Mouse (Mus musculus) forebrain, embryonic 15.5 days (tissue): ENCODE measurements around the gene Thumpd3. TPM values are rescaled to one million over a fixed set of nuclear protein-coding genes. Genes with fewer than 3 reads are reported as not detected.

ENCODE experiments used
- ATAC-seq: fragments of 200-750 bp; cut with Nextera tagmentation; replicated peaks from 2 replicates; pipeline ENCODE4 v1.8.0; 2017; ENCODE audit warnings: mild to moderate bottlenecking, moderate TSS enrichment, moderate library complexity
- H3K27ac ChIP-seq: fragments of 300-500 bp; sonication (generic); replicated peaks from 2 replicates; pipeline ENCODE4 v1.5.1; 2015; ENCODE audit warnings: mild to moderate bottlenecking, inconsistent platforms
- H3K27me3 ChIP-seq: fragments of 300-500 bp; sonication (generic); 2 replicates; pipeline ENCODE4 v1.6.1; 2015; ENCODE audit warnings: inconsistent platforms
- H3K36me3 ChIP-seq: fragments of 300-500 bp; sonication (generic); 2 replicates; pipeline ENCODE4 v1.6.1; 2015; ENCODE audit warnings: mild to moderate bottlenecking, inconsistent platforms
- H3K4me1 ChIP-seq: fragments of 300-500 bp; sonication (generic); 2 replicates; pipeline ENCODE4 v1.6.1; 2015; ENCODE audit warnings: inconsistent platforms
- H3K4me2 ChIP-seq: fragments of 300-500 bp; sonication (generic); replicated peaks from 2 replicates; pipeline ENCODE4 v1.6.1; 2015; ENCODE audit warnings: mild to moderate bottlenecking, inconsistent platforms
- H3K4me3 ChIP-seq: fragments of 300-500 bp; sonication (generic); 2 replicates; pipeline ENCODE4 v1.5.1; 2015; ENCODE audit warnings: mild to moderate bottlenecking, inconsistent platforms
- H3K9ac ChIP-seq: fragments of 300-500 bp; sonication (generic); replicated peaks from 2 replicates; pipeline ENCODE4 v1.6.1; 2015; ENCODE audit warnings: mild to moderate bottlenecking, inconsistent platforms
- H3K9me3 ChIP-seq: fragments of 300-500 bp; sonication (generic); 2 replicates; pipeline ENCODE4 v1.6.1; 2016; ENCODE audit warnings: inconsistent platforms
- WGBS: fragments of 180-500 bp; shearing (Covaris S2); methylation state at CpG from one replicate; pipeline ENCODE4 v1.1.7; 2015; ENCODE audit warnings: mixed read lengths; 5-methylcytosine and 5-hydroxymethylcytosine counted together
- polyA plus RNA-seq: library from polyadenylated mRNA; unstranded; fragments of >200 nt; fragmentation: Nextera tagmentation; extraction: Ambion mirVana; gene quantifications from 2 replicates; pipeline ENCODE4 v1.2.1, GENCODE M21; 2015

Thumpd3 gene
- polyA plus RNA-seq, 1 experiment from 2014 or later = 60.7 TPM

GRCm38 (mm10) chr6:113024866-113025265 lies 21.2 kb upstream of the Thumpd3 start:
- Histone ChIP-seq H3K9ac (no peak overlapping the region), H3K27me3 (no peaks in the 10 kb centered on the region), H3K4me2 (no peak overlapping the region), H3K4me1 (0 out of 2 replicates have a peak, but pooled peaks cover 6% of the 10 kb centered on the region), H3K36me3 (no peaks in the 10 kb centered on the region), H3K9me3 (no peaks in the 10 kb centered on the region), H3K27ac (no peak overlapping the region), H3K4me3 (no peak overlapping the region)
- ATAC-seq = no peak
- 13% methylated on average over 8 of the region's 8 CpGs for WGBS

- Histone ChIP-seq H3K27ac (no peak overlapping the region), H3K4me3 (no peak overlapping the region), H3K4me1 (0 out of 2 replicates have a peak, but pooled peaks cover 6% of the 10 kb centered on the region), H3K9me3 (no peaks in the 10 kb centered on the region), H3K36me3 (no peaks in the 10 kb centered on the region), H3K4me2 (no peak overlapping the region), H3K27me3 (no peaks in the 10 kb centered on the region), H3K9ac (no peak overlapping the region)
- 41% methylated on average over 5 of the region's 5 CpGs for WGBS
- ATAC-seq = no peak
These were observed 20.3 kb upstream of the Thumpd3 start for GRCm38 (mm10) chr6:113025774-113026173.

- Histone ChIP-seq H3K9me3 (no peaks in the 10 kb centered on the region), H3K36me3 (no peaks in the 10 kb centered on the region)
- ATAC-seq = no peak
These were observed 18.6 kb upstream of the Thumpd3 start for GRCm38 (mm10) chr6:113027446-113027845.

GRCm38 (mm10) chr6:113029006-113029405 lies 17.0 kb upstream of the Thumpd3 start:
- WGBS = 92% methylated on average over 3 of the region's 3 CpGs
- Histone ChIP-seq H3K27me3 (no peaks in the 10 kb centered on the region), H3K9ac (no peak overlapping the region), H3K36me3 (no peaks in the 10 kb centered on the region), H3K9me3 (no peaks in the 10 kb centered on the region), H3K4me2 (no peak overlapping the region), H3K4me3 (no peak overlapping the region), H3K4me1 (0 out of 2 replicates have a peak, but pooled peaks cover 6% of the 10 kb centered on the region), H3K27ac (no peak overlapping the region)
- ATAC-seq = no peak

More at GRCm38 (mm10) chr6:113027446-113027845, 18.6 kb upstream of the Thumpd3 start:
- no peak overlapping the region for H3K4me2 ChIP-seq
- no peaks in the 10 kb centered on the region for H3K27me3 ChIP-seq
- no peak overlapping the region for H3K9ac ChIP-seq
- 0 out of 2 replicates have a peak, but pooled peaks cover 6% of the 10 kb centered on the region for H3K4me1 ChIP-seq
- H3K4me3 ChIP-seq = no peak overlapping the region
- no peak overlapping the region for H3K27ac ChIP-seq
- 9% methylated on average over 2 of the region's 2 CpGs for WGBS

GRCm38 (mm10) chr6:113030553-113030952 lies 15.5 kb upstream of the Thumpd3 start:
- Histone ChIP-seq H3K27me3 (no peaks in the 10 kb centered on the region), H3K9me3 (no peaks in the 10 kb centered on the region), H3K36me3 (no peaks in the 10 kb centered on the region), H3K9ac (no peak overlapping the region), H3K27ac (no peak overlapping the region), H3K4me3 (no peak overlapping the region), H3K4me2 (no peak overlapping the region), H3K4me1 (no peaks in the 10 kb centered on the region)
- ATAC-seq = no peak
- 85% methylated on average over 3 of the region's 3 CpGs for WGBS

- Histone ChIP-seq H3K27ac (no peak overlapping the region), H3K27me3 (no peaks in the 10 kb centered on the region), H3K4me3 (no peak overlapping the region), H3K9me3 (no peaks in the 10 kb centered on the region), H3K9ac (no peak overlapping the region), H3K36me3 (no peaks in the 10 kb centered on the region), H3K4me2 (no peak overlapping the region), H3K4me1 (no peaks in the 10 kb centered on the region)
- no peak for ATAC-seq
- 84% methylated on average over 10 of the region's 10 CpGs for WGBS
These were observed 14.9 kb upstream of the Thumpd3 start for GRCm38 (mm10) chr6:113030970-113031660.

- no peak overlapping the region for H3K4me2 ChIP-seq
- no peak overlapping the region for H3K27ac ChIP-seq
- no peak overlapping the region for H3K4me3 ChIP-seq
- H3K36me3 ChIP-seq = no peaks in the 10 kb centered on the region
- no peaks in the 10 kb centered on the region for H3K9me3 ChIP-seq
- WGBS = 67% methylated on average over 3 of the region's 3 CpGs
- no peak for ATAC-seq
- H3K4me1 ChIP-seq = no peaks in the 10 kb centered on the region
- H3K9ac ChIP-seq = no peak overlapping the region
- no peaks in the 10 kb centered on the region for H3K27me3 ChIP-seq
These were observed 13.9 kb upstream of the Thumpd3 start for GRCm38 (mm10) chr6:113032121-113032520.

- Histone ChIP-seq H3K9ac (no peak overlapping the region), H3K36me3 (no peaks in the 10 kb centered on the region), H3K4me3 (no peak overlapping the region), H3K9me3 (no peaks in the 10 kb centered on the region), H3K27ac (no peak overlapping the region), H3K4me1 (peaks cover 4% of the 10 kb centered on the region), H3K27me3 (no peaks in the 10 kb centered on the region), H3K4me2 (no peak overlapping the region)
- ATAC-seq = no peak
- WGBS = 80% methylated on average over 2 of the region's 2 CpGs
These were observed 12.8 kb upstream of the Thumpd3 start for GRCm38 (mm10) chr6:113033185-113033584.

GRCm38 (mm10) chr6:113034466-113034865 lies 11.6 kb upstream of the Thumpd3 start:
- H3K9me3 ChIP-seq = no peaks in the 10 kb centered on the region
- no peak overlapping the region for H3K9ac ChIP-seq
- H3K36me3 ChIP-seq = no peaks in the 10 kb centered on the region
- no peak overlapping the region for H3K4me2 ChIP-seq
- 80% methylated on average over 6 of the region's 6 CpGs for WGBS
- H3K4me3 ChIP-seq = no peak overlapping the region
- peaks cover 10% of the 10 kb centered on the region for H3K4me1 ChIP-seq
- no peak overlapping the region for H3K27ac ChIP-seq
- H3K27me3 ChIP-seq = no peaks in the 10 kb centered on the region
- no peak for ATAC-seq

GRCm38 (mm10) chr6:113036463-113037175 lies 9.4 kb upstream of the Thumpd3 start:
- Histone ChIP-seq H3K9ac (no peak overlapping the region), H3K4me1 (peaks cover 10% of the 10 kb centered on the region), H3K9me3 (no peaks in the 10 kb centered on the region), H3K27ac (no peak overlapping the region), H3K4me3 (no peak overlapping the region), H3K36me3 (no peaks in the 10 kb centered on the region), H3K27me3 (no peaks in the 10 kb centered on the region), H3K4me2 (no peak overlapping the region)
- ATAC-seq = no peak
- WGBS = 68% methylated on average over 4 of the region's 4 CpGs

GRCm38 (mm10) chr6:113037946-113038734 lies 7.9 kb upstream of the Thumpd3 start:
- H3K4me2 ChIP-seq = peak overlapping the region; percentile 32
- H3K9me3 ChIP-seq = no peaks in the 10 kb centered on the region
- no peaks in the 10 kb centered on the region for H3K27me3 ChIP-seq
- H3K27ac ChIP-seq = no peak overlapping the region
- 12% methylated on average over 19 of the region's 19 CpGs for WGBS
- H3K36me3 ChIP-seq = no peaks in the 10 kb centered on the region
- ATAC-seq = peak; percentile 80
- H3K9ac ChIP-seq = peak overlapping the region; percentile 0
- peaks cover 10% of the 10 kb centered on the region for H3K4me1 ChIP-seq
- H3K4me3 ChIP-seq = peak overlapping the region; percentile 6; the same call in 1 of the 2 replicates

- ATAC-seq = 0 out of 2 replicates have a peak, but pooled peaks have one; percentile 4
- no peak overlapping the region for H3K4me3 ChIP-seq
- WGBS = 48% methylated on average over 5 of the region's 5 CpGs
- no peaks in the 10 kb centered on the region for H3K36me3 ChIP-seq
- peaks cover 10% of the 10 kb centered on the region for H3K4me1 ChIP-seq
- H3K4me2 ChIP-seq = peak overlapping the region; percentile 32; the same call in 1 of the 2 replicates
- H3K27ac ChIP-seq = no peak overlapping the region
- H3K27me3 ChIP-seq = no peaks in the 10 kb centered on the region
- H3K9ac ChIP-seq = peak overlapping the region; percentile 0; the same call in 1 of the 2 replicates
- H3K9me3 ChIP-seq = no peaks in the 10 kb centered on the region
These were observed 7.3 kb upstream of the Thumpd3 start for GRCm38 (mm10) chr6:113038735-113039058.
